Mouse (Mus musculus) heart, adult 2 months (tissue): ENCODE measurements around the gene Rhog.

Experiments used
- CTCF ChIP-seq: fragments of 200-600 bp; IDR thresholded peaks from 2 replicates; pipeline ENCODE4 v1.8.1; 2022; ENCODE audit warnings: antibody characterized with exemption, mild to moderate bottlenecking, moderate library complexity
- POLR2A ChIP-seq: fragments of 200-500 bp; IDR thresholded peaks from 2 replicates; pipeline ENCODE4 v1.6.1; 2011; ENCODE audit warnings: mild to moderate bottlenecking, low read depth, low read length, control low read depth; ENCODE audit not compliant: insufficient read depth

GRCm38 (mm10) chr7:102258189-102258588, 2.3 kb upstream of the Rhog start:
- TF ChIP-seq CTCF (peak; percentile 71), POLR2A (no peak)
